Mouse (Mus musculus) C2C12 (cell line): ENCODE measurements around the gene Tomm40l. TPM values are rescaled to one million over a fixed set of nuclear protein-coding genes. Genes with fewer than 3 reads are reported as not detected.

Source experiments
- H3K27me3 ChIP-seq: one replicate; pipeline ENCODE4 v1.6.1; 2011; ENCODE audit not compliant: control insufficient read depth, insufficient read depth, insufficient read length
- H3K36me3 ChIP-seq: one replicate; pipeline ENCODE4 v1.6.1; 2011; ENCODE audit not compliant: control insufficient read depth, insufficient read depth
- H3K4me3 ChIP-seq: one replicate; pipeline ENCODE4 v1.5.1; 2011; ENCODE audit warnings: mild to moderate bottlenecking, control low read depth; ENCODE audit not compliant: poor library complexity, insufficient read depth, severe bottlenecking
- H3K79me2 ChIP-seq: one replicate; pipeline ENCODE4 v1.6.1; 2011; ENCODE audit not compliant: control insufficient read depth, insufficient read depth
- H3K79me3 ChIP-seq: one replicate; pipeline ENCODE4 v1.6.1; 2011; ENCODE audit warnings: low read depth, control low read depth
- H3ac ChIP-seq: one replicate; pipeline ENCODE3; 2011; ENCODE audit warnings: low read depth; ENCODE audit not compliant: control insufficient read depth, insufficient read length
- CEBPB ChIP-seq: IDR thresholded peaks from one replicate; pipeline ENCODE4 v1.6.1; 2011; ENCODE audit warnings: low read depth, mild to moderate bottlenecking, control low read depth, moderate library complexity
- CTCF ChIP-seq: IDR thresholded peaks from one replicate; pipeline ENCODE4 v1.5.1; 2011; ENCODE audit not compliant: control insufficient read depth, insufficient read depth, insufficient read length
- FOSL1 ChIP-seq: IDR thresholded peaks from one replicate; pipeline ENCODE4 v1.8.0; 2011; ENCODE audit warnings: mild to moderate bottlenecking, low read length; ENCODE audit not compliant: poor library complexity, insufficient read depth, severe bottlenecking
- MAX ChIP-seq: IDR thresholded peaks from one replicate; pipeline ENCODE4 v1.6.1; 2011; ENCODE audit warnings: mild to moderate bottlenecking, control low read depth
- MYOD1 ChIP-seq: IDR thresholded peaks from one replicate; pipeline ENCODE4 v1.6.1; 2011; ENCODE audit warnings: low read depth; ENCODE audit not compliant: control insufficient read depth, insufficient read length
- MYOG ChIP-seq: IDR thresholded peaks from one replicate; pipeline ENCODE4 v1.6.1; 2011; ENCODE audit not compliant: control insufficient read depth, insufficient read length; ENCODE audit errors: extremely low read depth
- USF1 ChIP-seq: IDR thresholded peaks from one replicate; pipeline ENCODE4 v1.6.1; 2011; ENCODE audit warnings: low read depth, mild to moderate bottlenecking, control low read depth, moderate library complexity
- long read RNA-seq, 2 experiments: library from polyadenylated mRNA; unstranded; transcript quantifications; one replicate each; pipeline ENCODE4 v2.0.0; 2019 to 2020
- polyA plus RNA-seq: library from polyadenylated mRNA; unstranded; fragments of >200 nt; fragmentation: generic; extraction: Trizol; gene quantifications from one replicate; pipeline ENCODE4 v1.2.1, GENCODE M21; 2012; ENCODE audit warnings: missing spikeins

Gene Tomm40l
- 58.7 TPM for polyA plus RNA-seq
- long read RNA-seq, experiment 1, full-length matches to known transcripts = 31 of 46 reads
- long read RNA-seq, experiment 1, partial matches to known transcripts = 6 of 46 reads
- long read RNA-seq, experiment 1, other reads (novel, unspliced or antisense) = 9 of 46 reads
- long read RNA-seq, experiment 2, full-length matches to known transcripts = 157 of 180 reads
- long read RNA-seq, experiment 2, partial matches to known transcripts = 1 of 180 reads
- long read RNA-seq, experiment 2, other reads (novel, unspliced or antisense) = 22 of 180 reads

GRCm38 (mm10) chr1:171222238-171223155 lies at the start of gene Tomm40l:
TSS of gene Tomm40l (minus strand) at chr1:171222514.
- Histone ChIP-seq H3K79me3 (no peaks in the 10 kb centered on the region), H3K27me3 (no peaks in the 10 kb centered on the region), H3K4me3 (peak within 1 kb of the TSS; percentile 66), H3ac (peak within 1 kb of the TSS; percentile 76), H3K36me3 (peaks cover 18% of the 10 kb centered on the region), H3K79me2 (no peaks in the 10 kb centered on the region)
- no peak for TF ChIP-seq MYOD1
- TF ChIP-seq CEBPB = no peak
- TF ChIP-seq MAX = no peak
- no peak for TF ChIP-seq MYOG
- TF ChIP-seq CTCF = no peak
- TF ChIP-seq USF1 = no peak
- TF ChIP-seq FOSL1 = no peak

GRCm38 (mm10) chr1:171272086-171272485 lies 49.8 kb upstream of the Tomm40l start:
- Histone ChIP-seq H3K79me2 (peaks cover 14% of the 10 kb centered on the region), H3K36me3 (peaks cover 27% of the 10 kb centered on the region), H3ac (no peak overlapping the region), H3K4me3 (no peak overlapping the region), H3K79me3 (no peaks in the 10 kb centered on the region), H3K27me3 (no peaks in the 10 kb centered on the region)
- TF ChIP-seq MYOG = no peak
- TF ChIP-seq CEBPB = no peak
- no peak for TF ChIP-seq FOSL1
- no peak for TF ChIP-seq MYOD1
- TF ChIP-seq CTCF = no peak
- TF ChIP-seq MAX = no peak
- no peak for TF ChIP-seq USF1

DNA sequence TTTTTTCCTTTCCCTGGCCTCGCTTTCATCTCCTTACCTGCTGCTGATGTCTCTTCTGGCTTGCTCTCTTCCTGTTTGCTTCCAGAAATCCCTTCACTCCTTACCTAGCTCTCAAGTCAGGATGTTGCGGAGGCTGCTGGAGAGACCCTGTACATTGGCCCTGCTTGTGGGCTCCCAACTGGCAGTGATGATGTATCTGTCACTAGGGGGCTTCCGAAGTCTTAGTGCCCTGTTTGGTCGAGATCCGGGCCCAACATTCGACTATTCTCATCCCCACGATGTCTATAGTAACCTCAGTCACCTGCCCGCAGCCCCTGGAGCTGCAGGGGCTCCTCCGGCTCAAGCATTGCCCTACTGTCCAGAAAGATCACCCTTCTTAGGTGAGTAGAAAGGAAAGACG lies 49.3 kb upstream of the Tomm40l start:
- TF ChIP-seq MYOG = no peak
- no peak for TF ChIP-seq MAX
- TF ChIP-seq CEBPB = no peak
- no peak for TF ChIP-seq CTCF
- no peak for TF ChIP-seq FOSL1
- no peak for TF ChIP-seq MYOD1
- no peak for TF ChIP-seq USF1
- H3K4me3 ChIP-seq = no peak overlapping the region

GRCm38 (mm10) chr1:171271196-171271595 lies 48.9 kb upstream of the Tomm40l start:
- Histone ChIP-seq H3ac (no peak overlapping the region), H3K4me3 (peak overlapping the region; percentile 98), H3K27me3 (no peaks in the 10 kb centered on the region), H3K36me3 (peaks cover 20% of the 10 kb centered on the region), H3K79me2 (peaks cover 14% of the 10 kb centered on the region), H3K79me3 (no peaks in the 10 kb centered on the region)
- TF ChIP-seq CEBPB = no peak
- no peak for TF ChIP-seq CTCF
- no peak for TF ChIP-seq MYOD1
- no peak for TF ChIP-seq MAX
- no peak for TF ChIP-seq USF1
- TF ChIP-seq FOSL1 = no peak
- no peak for TF ChIP-seq MYOG

More for the DNA sequence above, 49.3 kb upstream of the Tomm40l start:
- H3K27me3 ChIP-seq = no peaks in the 10 kb centered on the region
- H3K79me2 ChIP-seq = peaks cover 14% of the 10 kb centered on the region
- peaks cover 24% of the 10 kb centered on the region for H3K36me3 ChIP-seq
- H3K79me3 ChIP-seq = no peaks in the 10 kb centered on the region
- H3ac ChIP-seq = no peak overlapping the region

GRCm38 (mm10) chr1:171270573-171270900 lies 48.2 kb upstream of the Tomm40l start:
- peaks cover 14% of the 10 kb centered on the region for H3K79me2 ChIP-seq
- H3K4me3 ChIP-seq = peak overlapping the region; percentile 98
- H3K36me3 ChIP-seq = peaks cover 16% of the 10 kb centered on the region
- H3K27me3 ChIP-seq = no peaks in the 10 kb centered on the region
- peak overlapping the region; percentile 89 for H3ac ChIP-seq
- H3K79me3 ChIP-seq = no peaks in the 10 kb centered on the region
- no peak for TF ChIP-seq CTCF
- TF ChIP-seq CEBPB = no peak
- TF ChIP-seq MYOG = no peak
- TF ChIP-seq FOSL1 = no peak
- TF ChIP-seq MAX = no peak
- no peak for TF ChIP-seq USF1
- no peak for TF ChIP-seq MYOD1
